Mouse (Mus musculus): ENCODE measurements at regions not wholly inside any gene's neighbourhood (a gene's known extent, or its start where the extent isn't known, plus 50 kb on each side); places are given as distances from the start of the nearest gene placed in this dataset.

- TF ChIP-seq POLR2A (IDR thresholded peaks at IDR 0.05; ENCODE audit: low read depth, low read length) (no peak), CTCF (IDR thresholded peaks at IDR 0.05; ENCODE audit: borderline replicate concordance, insufficient read depth, low read length) (no peak)
- Histone ChIP-seq H3K4me1 (ENCODE audit: control insufficient read depth, insufficient read depth, low read length) (0 out of 2 replicates have a peak, but pooled peaks cover 4% of the 10 kb centered on the region), H3K4me3 (ENCODE audit: insufficient read depth, low read length) (no peak overlapping the region), H3K27ac (ENCODE audit: insufficient read depth, low read length) (no peak overlapping the region)
These were observed 536.3 kb upstream of the A830018L16Rik start for GRCm38 (mm10) chr1:10877391-10878170.

GRCm38 (mm10) chr1:10878221-10878760 lies 535.6 kb upstream of the A830018L16Rik start:
- TF ChIP-seq POLR2A (IDR thresholded peaks at IDR 0.05; ENCODE audit: low read depth, low read length) = no peak
- TF ChIP-seq CTCF (IDR thresholded peaks at IDR 0.05; ENCODE audit: borderline replicate concordance, insufficient read depth, low read length) = no peak
- Histone ChIP-seq H3K4me3 (ENCODE audit: insufficient read depth, low read length) (no peak overlapping the region), H3K27ac (ENCODE audit: insufficient read depth, low read length) (no peak overlapping the region), H3K4me1 (ENCODE audit: control insufficient read depth, insufficient read depth, low read length) (0 out of 2 replicates have a peak, but pooled peaks cover 4% of the 10 kb centered on the region)

GRCm38 (mm10) chr1:10880026-10880727 lies 533.7 kb upstream of the A830018L16Rik start:
- no peak for TF ChIP-seq CTCF (IDR thresholded peaks at IDR 0.05; ENCODE audit: borderline replicate concordance, insufficient read depth, low read length)
- Histone ChIP-seq H3K4me3 (ENCODE audit: insufficient read depth, low read length) (no peak overlapping the region), H3K4me1 (ENCODE audit: control insufficient read depth, insufficient read depth, low read length) (0 out of 2 replicates have a peak, but pooled peaks cover 4% of the 10 kb centered on the region), H3K27ac (ENCODE audit: insufficient read depth, low read length) (peak overlapping the region; percentile 60; the same call in 1 of the 2 replicates)

GRCm38 (mm10) chr1:10898806-10899205 lies 515.1 kb upstream of the A830018L16Rik start:
- peak overlapping the region; percentile 17; the same call in 1 of the 2 replicates for H3K27ac ChIP-seq (ENCODE audit: insufficient read depth, low read length)
- no peak for TF ChIP-seq CTCF (IDR thresholded peaks at IDR 0.05; ENCODE audit: borderline replicate concordance, insufficient read depth, low read length)
- no peak for TF ChIP-seq POLR2A (IDR thresholded peaks at IDR 0.05; ENCODE audit: low read depth, low read length)
- H3K4me3 ChIP-seq (ENCODE audit: insufficient read depth, low read length) = no peak overlapping the region
- no peaks in the 10 kb centered on the region; the same call in 1 of the 2 replicates for H3K4me1 ChIP-seq (ENCODE audit: control insufficient read depth, insufficient read depth, low read length)

GRCm38 (mm10) chr1:10902721-10903120 lies 511.2 kb upstream of the A830018L16Rik start:
- TF ChIP-seq CTCF (IDR thresholded peaks at IDR 0.05; ENCODE audit: borderline replicate concordance, insufficient read depth, low read length) (no peak), POLR2A (IDR thresholded peaks at IDR 0.05; ENCODE audit: low read depth, low read length) (no peak)
- Histone ChIP-seq H3K4me3 (ENCODE audit: insufficient read depth, low read length) (no peak overlapping the region), H3K27ac (ENCODE audit: insufficient read depth, low read length) (no peak overlapping the region), H3K4me1 (ENCODE audit: control insufficient read depth, insufficient read depth, low read length) (no peaks in the 10 kb centered on the region; the same call in 1 of the 2 replicates)

GRCm38 (mm10) chr1:10919958-10920357 lies 493.9 kb upstream of the A830018L16Rik start:
- TF ChIP-seq CTCF (IDR thresholded peaks at IDR 0.05; ENCODE audit: borderline replicate concordance, insufficient read depth, low read length) (no peak), POLR2A (IDR thresholded peaks at IDR 0.05; ENCODE audit: low read depth, low read length) (no peak)
- H3K4me1 ChIP-seq (ENCODE audit: control insufficient read depth, insufficient read depth, low read length) = no peaks in the 10 kb centered on the region
- H3K27ac ChIP-seq (ENCODE audit: insufficient read depth, low read length) = no peak overlapping the region
- H3K4me3 ChIP-seq (ENCODE audit: insufficient read depth, low read length) = no peak overlapping the region

GRCm38 (mm10) chr1:10932378-10933077 lies 481.4 kb upstream of the A830018L16Rik start:
- H3K4me3 ChIP-seq (ENCODE audit: insufficient read depth, low read length) = no peak overlapping the region
- no peak overlapping the region for H3K27ac ChIP-seq (ENCODE audit: insufficient read depth, low read length)
- TF ChIP-seq POLR2A (IDR thresholded peaks at IDR 0.05; ENCODE audit: low read depth, low read length) (no peak), CTCF (IDR thresholded peaks at IDR 0.05; ENCODE audit: borderline replicate concordance, insufficient read depth, low read length) (no peak)
- no peaks in the 10 kb centered on the region for H3K4me1 ChIP-seq (ENCODE audit: control insufficient read depth, insufficient read depth, low read length)

GRCm38 (mm10) chr1:10933206-10933605 lies 480.7 kb upstream of the A830018L16Rik start:
- Histone ChIP-seq H3K27ac (ENCODE audit: insufficient read depth, low read length) (no peak overlapping the region), H3K4me3 (ENCODE audit: insufficient read depth, low read length) (no peak overlapping the region), H3K4me1 (ENCODE audit: control insufficient read depth, insufficient read depth, low read length) (no peaks in the 10 kb centered on the region)
- TF ChIP-seq POLR2A (IDR thresholded peaks at IDR 0.05; ENCODE audit: low read depth, low read length) (no peak), CTCF (IDR thresholded peaks at IDR 0.05; ENCODE audit: borderline replicate concordance, insufficient read depth, low read length) (no peak)

- TF ChIP-seq CTCF (IDR thresholded peaks at IDR 0.05; ENCODE audit: borderline replicate concordance, insufficient read depth, low read length) (no peak), POLR2A (IDR thresholded peaks at IDR 0.05; ENCODE audit: low read depth, low read length) (no peak)
- no peak overlapping the region for H3K27ac ChIP-seq (ENCODE audit: insufficient read depth, low read length)
- H3K4me1 ChIP-seq (ENCODE audit: control insufficient read depth, insufficient read depth, low read length) = peaks cover 2% of the 10 kb centered on the region; the same call in 1 of the 2 replicates
- no peak overlapping the region for H3K4me3 ChIP-seq (ENCODE audit: insufficient read depth, low read length)
These were observed 475.5 kb upstream of the A830018L16Rik start for GRCm38 (mm10) chr1:10938436-10938835.

Data from embryonic fibroblast, embryonic 13.5 days (primary cell).